Mouse (Mus musculus): Measurements from ENCODE around the gene Trappc4.

DNA sequence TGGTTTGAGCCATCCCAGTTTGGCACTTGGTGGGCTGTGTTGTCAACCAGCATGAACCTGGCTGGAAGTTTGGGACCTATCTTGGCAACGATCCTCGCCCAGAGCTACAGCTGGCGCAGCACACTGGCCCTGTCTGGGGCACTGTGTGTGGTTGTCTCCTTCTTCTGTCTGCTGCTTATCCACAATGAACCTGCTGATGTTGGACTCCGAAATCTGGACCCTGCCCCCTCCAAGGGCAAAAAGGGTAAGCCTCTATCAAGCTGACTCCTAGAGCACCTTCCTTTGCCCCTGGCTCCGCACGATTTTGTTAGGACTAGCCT lies 7.6 kb downstream of the Trappc4 start:
- TF ChIP-seq CTCF (IDR thresholded peaks at IDR 0.05; ENCODE audit: extremely low read depth, insufficient read depth, low read length) (no peak), POLR2A (IDR thresholded peaks at IDR 0.05; ENCODE audit: extremely low read depth, insufficient read depth, low read length) (no peak)

All from cortical plate, adult 2 months (tissue).